Mouse (Mus musculus) hindbrain, postnatal 0 days (tissue): Measurements from ENCODE around the gene Slc22a1. TPM values are rescaled to one million over a fixed set of nuclear protein-coding genes. Genes with fewer than 3 reads are reported as not detected.

Experiments used
- ATAC-seq: fragments of 200-750 bp; cut with Nextera tagmentation; 2 replicates; pipeline ENCODE4 v1.8.0; 2017; ENCODE audit warnings: mild to moderate bottlenecking, moderate TSS enrichment, moderate library complexity
- DNase-seq: peaks from one replicate; pipeline ENCODE4 v3.0.0-alpha.2; 2015; ENCODE audit warnings: low spot score
- H3K27ac ChIP-seq: fragments of 300-500 bp; sonication (generic); 2 replicates; pipeline ENCODE4 v1.5.1; 2014; ENCODE audit warnings: mild to moderate bottlenecking
- H3K27me3 ChIP-seq: fragments of 300-500 bp; sonication (generic); 2 replicates; pipeline ENCODE4 v1.6.1; 2014; ENCODE audit warnings: low read length, mixed read lengths; ENCODE audit not compliant: insufficient read depth
- H3K36me3 ChIP-seq: fragments of 300-500 bp; sonication (generic); 2 replicates; pipeline ENCODE4 v1.6.1; 2014; ENCODE audit warnings: low read length, mixed read lengths; ENCODE audit not compliant: insufficient read depth
- H3K4me1 ChIP-seq: fragments of 300-500 bp; sonication (generic); 2 replicates; pipeline ENCODE4 v1.6.1; 2014; ENCODE audit warnings: antibody characterized with exemption, low read length, mixed read lengths; ENCODE audit not compliant: insufficient read depth
- H3K4me2 ChIP-seq: fragments of 300-500 bp; sonication (generic); 2 replicates; pipeline ENCODE4 v1.6.1; 2014; ENCODE audit warnings: low read depth, mild to moderate bottlenecking, low read length, moderate library complexity, mixed read lengths
- H3K4me3 ChIP-seq: fragments of 300-500 bp; sonication (generic); 2 replicates; pipeline ENCODE4 v1.5.1; 2014; ENCODE audit warnings: low read length
- H3K9ac ChIP-seq: fragments of 300-500 bp; sonication (generic); replicated peaks from 2 replicates; pipeline ENCODE4 v1.6.1; 2014; ENCODE audit warnings: mild to moderate bottlenecking, low read length, moderate library complexity, mixed read lengths
- H3K9me3 ChIP-seq: fragments of 300-500 bp; sonication (generic); 2 replicates; pipeline ENCODE4 v1.6.1; 2016; ENCODE audit warnings: low read length, mixed read lengths
- CTCF ChIP-seq: IDR thresholded peaks from 2 replicates; pipeline ENCODE4 v1.5.1; 2016; ENCODE audit warnings: antibody characterized with exemption, control low read depth, low read depth
- WGBS: fragments of 180-500 bp; shearing (Covaris S2); extraction: QIAGEN DNeasy Blood & Tissue Kit; methylation state at CpG from one replicate; pipeline ENCODE4 v1.1.7; 2014; 5-methylcytosine and 5-hydroxymethylcytosine counted together
- polyA plus RNA-seq: library from polyadenylated mRNA; unstranded; fragments of >200 nt; fragmentation: Nextera tagmentation; extraction: Ambion mirVana; gene quantifications from 2 replicates; pipeline ENCODE4 v1.2.1, GENCODE M21; 2015
- total RNA-seq: library from RNA; depleted of rRNA; stranded (reverse); fragments of >200 nt; gene quantifications from 2 replicates; pipeline ENCODE4 v1.2.3, GENCODE M21; 2014; rRNA removed

Slc22a1 gene
- 0.10 TPM in 1 of 2 replicates, not detected in the other for total RNA-seq
- polyA plus RNA-seq: 0.19 and 0.26 TPM in 2 replicates

DNA sequence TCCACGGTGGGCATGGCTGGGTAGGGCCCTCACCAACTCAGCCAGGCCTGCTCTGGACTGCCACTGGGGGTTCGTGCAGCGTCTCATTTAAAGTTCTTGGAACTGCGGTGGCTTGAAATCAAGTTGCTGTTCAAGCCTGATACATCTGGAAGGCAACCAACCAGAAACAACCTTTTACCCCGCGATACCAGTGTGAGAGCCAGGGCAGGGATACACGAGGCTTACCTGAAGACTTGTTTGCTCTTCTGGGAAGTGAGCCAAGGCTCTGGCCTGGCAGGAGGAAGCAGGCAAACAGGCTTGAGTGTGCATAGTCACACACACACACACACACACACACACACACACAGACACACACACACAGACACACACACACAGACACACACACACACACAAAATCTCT lies at the start of gene Slc22a1:
TSS of gene Slc22a1 (minus strand) at position 184 of the 400 bp plus-strand sequence.
- Histone ChIP-seq H3K4me2 (no peak within 1 kb of the TSS), H3K27me3 (no peaks in the 10 kb centered on the region), H3K36me3 (no peaks in the 10 kb centered on the region), H3K9ac (no peak within 1 kb of the TSS), H3K9me3 (no peaks in the 10 kb centered on the region), H3K4me1 (no peaks in the 10 kb centered on the region), H3K27ac (no peak within 1 kb of the TSS), H3K4me3 (no peak within 1 kb of the TSS)
- no peak for TF ChIP-seq CTCF
- DNase-seq: no peak
- no peak for ATAC-seq
- WGBS: 80% methylated on average over 7 of the region's 7 CpGs

DNA sequence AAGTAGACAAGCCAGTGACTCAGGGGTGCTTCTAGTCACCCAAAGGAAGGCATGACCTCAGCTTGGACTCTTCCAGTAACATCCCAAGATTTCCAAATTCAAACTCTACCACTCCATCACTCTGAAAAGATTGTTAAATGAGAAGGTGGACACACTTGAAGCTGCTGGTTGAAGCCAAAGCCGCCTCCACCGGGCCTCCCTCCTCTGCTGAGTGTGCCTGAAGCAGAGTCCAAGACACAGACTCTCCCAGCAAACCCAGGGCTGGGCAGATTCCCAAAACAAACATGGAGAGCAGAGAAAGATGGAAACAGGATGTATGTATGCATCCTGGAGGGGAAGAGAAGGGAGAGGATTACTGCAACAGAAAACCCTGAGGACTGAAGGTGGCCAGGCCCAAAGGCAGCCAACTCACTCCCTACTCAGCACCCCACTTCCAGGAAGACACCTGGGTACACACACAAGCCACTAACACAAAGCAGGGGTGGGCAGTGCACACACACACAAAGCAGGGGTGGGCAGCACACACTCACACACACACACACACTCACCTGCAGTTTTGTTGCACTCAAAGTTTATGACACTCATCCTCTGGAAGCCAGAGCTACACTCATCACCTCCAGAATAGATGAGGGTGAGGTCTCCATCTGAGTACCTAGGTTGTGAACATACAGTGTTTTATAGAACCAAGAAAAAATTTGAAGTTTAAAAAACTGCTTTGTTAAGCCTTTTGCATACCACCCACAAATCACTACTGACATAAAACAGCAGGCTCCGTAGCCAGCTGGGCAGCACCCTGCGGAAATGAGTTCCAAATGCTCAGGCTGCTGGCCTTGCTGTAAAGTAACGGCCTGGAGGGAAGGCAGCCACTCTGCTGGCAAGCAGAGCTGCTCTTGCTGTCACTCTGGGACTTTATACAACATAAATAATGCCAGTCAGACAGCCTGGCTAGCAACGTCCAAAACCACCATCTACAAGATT lies 49.4 kb upstream of the Slc22a1 start:
- Histone ChIP-seq H3K4me1 (no peaks in the 10 kb centered on the region; the same call in 1 of the 2 replicates), H3K36me3 (peaks cover 7% of the 10 kb centered on the region; the same call in 1 of the 2 replicates), H3K27ac (peak overlapping the region; percentile 41; the same call in 1 of the 2 replicates), H3K27me3 (no peaks in the 10 kb centered on the region), H3K9me3 (no peaks in the 10 kb centered on the region), H3K4me2 (no peak overlapping the region), H3K9ac (no peak overlapping the region), H3K4me3 (no peak overlapping the region)
- DNase-seq (peak; percentile 19), ATAC-seq (no peak)
- no peak for TF ChIP-seq CTCF
- WGBS: 34% methylated on average over 6 of the region's 6 CpGs

DNA sequence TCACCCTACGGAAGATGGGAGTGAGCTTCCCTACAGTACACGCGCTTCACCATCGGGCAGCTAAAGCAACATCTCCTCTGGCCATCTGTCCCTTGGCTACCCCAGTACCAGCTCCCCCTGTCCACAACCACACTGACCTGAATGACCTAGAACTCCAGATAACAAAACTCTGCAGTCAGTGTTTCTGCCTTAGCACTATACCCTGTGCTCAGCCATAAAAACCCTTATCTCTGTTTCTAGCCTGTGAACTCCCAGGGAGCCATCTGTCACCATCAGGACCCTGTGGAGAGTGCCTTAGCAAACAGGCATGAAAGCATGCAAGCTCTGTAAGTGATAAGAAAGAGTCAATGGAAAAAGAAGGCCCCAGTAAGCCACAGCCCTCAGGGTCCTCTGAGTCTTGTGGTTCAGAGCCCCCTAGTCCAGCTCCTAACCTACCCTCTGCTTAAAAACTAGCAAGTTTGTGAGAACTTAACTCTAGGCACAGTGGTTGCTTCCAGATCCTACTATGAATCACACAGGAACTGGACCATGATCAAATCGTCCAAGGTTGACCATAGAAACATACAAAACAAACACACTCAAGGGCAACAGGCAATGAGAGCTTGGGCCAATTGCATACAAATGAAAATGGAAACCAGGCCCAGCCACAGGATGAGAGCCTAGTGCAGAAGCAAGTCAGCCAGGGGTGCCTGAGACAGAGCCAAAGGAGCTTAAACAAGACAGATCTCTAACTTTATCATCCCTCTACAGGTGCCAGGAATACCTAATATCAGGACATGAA lies 48.5 kb upstream of the Slc22a1 start:
- ATAC-seq: no peak
- no peak overlapping the region for H3K4me3 ChIP-seq
- 90% methylated on average over 5 of the region's 5 CpGs for WGBS

GRCm38 (mm10) chr17:12722622-12723021 lies 47.0 kb upstream of the Slc22a1 start:
- Histone ChIP-seq H3K9me3 (no peaks in the 10 kb centered on the region), H3K4me2 (no peak overlapping the region), H3K27ac (no peak overlapping the region), H3K9ac (no peak overlapping the region), H3K27me3 (no peaks in the 10 kb centered on the region), H3K36me3 (peaks cover 14% of the 10 kb centered on the region; the same call in 1 of the 2 replicates), H3K4me1 (no peaks in the 10 kb centered on the region; the same call in 1 of the 2 replicates), H3K4me3 (no peak overlapping the region)
- ATAC-seq (no peak), DNase-seq (no peak)
- 64% methylated on average over 8 of the region's 8 CpGs for WGBS
- no peak for TF ChIP-seq CTCF

More for the DNA sequence above, 48.5 kb upstream of the Slc22a1 start:
- Histone ChIP-seq H3K4me1 (no peaks in the 10 kb centered on the region; the same call in 1 of the 2 replicates), H3K9me3 (no peaks in the 10 kb centered on the region), H3K27ac (0 out of 2 replicates have a peak overlapping the region, but pooled peaks have one; percentile 41), H3K27me3 (no peaks in the 10 kb centered on the region), H3K4me2 (no peak overlapping the region), H3K36me3 (peaks cover 7% of the 10 kb centered on the region; the same call in 1 of the 2 replicates), H3K9ac (no peak overlapping the region)
- TF ChIP-seq CTCF: no peak
- DNase-seq: no peak

GRCm38 (mm10) chr17:12721118-12721886 lies 45.7 kb upstream of the Slc22a1 start:
- no peak for ATAC-seq
- DNase-seq: no peak
- H3K4me2 ChIP-seq: no peak overlapping the region
- H3K27ac ChIP-seq: no peak overlapping the region
- H3K4me3 ChIP-seq: no peak overlapping the region
- H3K4me1 ChIP-seq: no peaks in the 10 kb centered on the region; the same call in 1 of the 2 replicates
- H3K36me3 ChIP-seq: peaks cover 21% of the 10 kb centered on the region
- no peak overlapping the region for H3K9ac ChIP-seq
- no peaks in the 10 kb centered on the region for H3K27me3 ChIP-seq
- TF ChIP-seq CTCF: no peak
- WGBS: 88% methylated on average over 5 of the region's 5 CpGs
- H3K9me3 ChIP-seq: no peaks in the 10 kb centered on the region

DNA sequence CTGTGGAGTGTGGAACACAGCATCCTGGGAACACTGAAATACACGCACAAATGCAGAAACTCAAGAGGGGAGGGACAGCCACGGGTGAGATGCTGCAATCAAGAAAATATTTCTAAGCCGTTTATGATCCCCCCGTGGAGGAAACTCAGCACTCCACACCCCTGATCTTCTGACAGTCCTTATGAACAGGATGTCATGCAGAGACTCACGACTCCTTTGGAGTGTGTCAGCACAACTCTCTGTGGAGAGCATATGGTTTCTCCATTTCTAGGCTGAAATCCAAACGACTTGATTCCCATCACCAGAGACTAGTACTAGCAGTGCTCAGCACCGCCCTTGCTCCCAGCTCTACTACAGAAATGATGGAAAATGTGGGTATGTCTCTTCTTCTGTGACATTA lies 42.6 kb upstream of the Slc22a1 start:
- Histone ChIP-seq H3K36me3 (peaks cover 37% of the 10 kb centered on the region), H3K4me2 (no peak overlapping the region), H3K4me3 (no peak overlapping the region), H3K27me3 (no peaks in the 10 kb centered on the region), H3K9ac (no peak overlapping the region), H3K27ac (no peak overlapping the region), H3K4me1 (no peaks in the 10 kb centered on the region), H3K9me3 (no peaks in the 10 kb centered on the region)
- TF ChIP-seq CTCF: no peak
- peak; percentile 52 for DNase-seq
- WGBS: 49% methylated on average over 7 of the region's 7 CpGs
- ATAC-seq: 0 out of 2 replicates have a peak, but pooled peaks have one; percentile 49
